ENCODE assay signal across 30 mouse cellular contexts in the genomic region with DNA sequence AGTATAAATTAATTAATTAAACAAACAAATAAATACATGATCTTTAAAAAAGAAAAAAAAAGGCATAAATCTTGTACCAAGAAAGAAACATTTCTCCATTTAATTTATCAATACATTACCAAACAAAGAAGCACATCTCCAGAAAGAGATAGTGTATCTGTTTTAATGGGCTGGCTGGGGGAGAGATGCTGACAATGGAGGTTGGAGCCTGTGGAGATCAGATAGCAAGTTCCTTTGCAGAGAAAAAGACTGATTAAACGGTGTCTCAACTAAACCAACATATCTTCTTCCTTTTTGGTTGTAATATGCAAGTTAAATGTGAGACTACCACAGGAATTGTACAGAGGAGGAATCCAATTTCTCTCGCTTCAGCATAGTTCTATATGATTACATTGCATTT.
"Had no signal": no experiment of that assay in that cellular context is flagged by ENCODE, and none has a peak within 500 bp of the region (broad histone marks: within the 10 kb centered on the region; RNA-seq: fewer than 3 reads in every experiment).

No protein-coding gene starts in this region.

- H3K4me3 ChIP-seq: limb, embryonic 10.5 days; limb, embryonic 12.5 days; limb, embryonic 13.5 days; limb, embryonic 15.5 days; liver, embryonic 12.5 days; liver, embryonic 13.5 days; liver, embryonic 15.5 days; lung, embryonic 15.5 days; megakaryocyte, embryonic 14.5 days; midbrain, embryonic 10.5 days; midbrain, embryonic 12.5 days; midbrain, embryonic 13.5 days; midbrain, embryonic 15.5 days; myocyte; neural tube, embryonic 12.5 days had no signal

- H3K36me3 ChIP-seq: limb, embryonic 10.5 days; limb, embryonic 12.5 days; limb, embryonic 13.5 days; limb, embryonic 15.5 days; liver, embryonic 12.5 days; liver, embryonic 13.5 days; liver, embryonic 15.5 days; lung, embryonic 15.5 days; midbrain, embryonic 10.5 days; midbrain, embryonic 12.5 days; midbrain, embryonic 13.5 days; midbrain, embryonic 15.5 days; neural tube, embryonic 12.5 days had no signal

- H3K27ac ChIP-seq: limb, embryonic 10.5 days; limb, embryonic 12.5 days; limb, embryonic 13.5 days; limb, embryonic 15.5 days; liver, embryonic 12.5 days; liver, embryonic 13.5 days; liver, embryonic 14.5 days; liver, embryonic 15.5 days; lung, embryonic 15.5 days; macrophage; midbrain, embryonic 10.5 days; midbrain, embryonic 12.5 days; midbrain, embryonic 13.5 days; midbrain, embryonic 15.5 days; neural tube, embryonic 12.5 days had no signal

- H3K4me1 ChIP-seq: limb, embryonic 10.5 days; limb, embryonic 12.5 days; limb, embryonic 13.5 days; limb, embryonic 15.5 days; liver, embryonic 12.5 days; liver, embryonic 13.5 days; liver, embryonic 15.5 days; lung, embryonic 15.5 days; megakaryocyte, embryonic 14.5 days; midbrain, embryonic 10.5 days; midbrain, embryonic 12.5 days; midbrain, embryonic 13.5 days; midbrain, embryonic 15.5 days; neural tube, embryonic 12.5 days had no signal

- H3K9me3 ChIP-seq: limb, embryonic 10.5 days; limb, embryonic 12.5 days; limb, embryonic 13.5 days; limb, embryonic 15.5 days; liver, embryonic 12.5 days; liver, embryonic 13.5 days; liver, embryonic 15.5 days; lung, embryonic 15.5 days; midbrain, embryonic 10.5 days; midbrain, embryonic 12.5 days; midbrain, embryonic 13.5 days; midbrain, embryonic 15.5 days; neural tube, embryonic 12.5 days had no signal

- ATAC-seq: liver, embryonic 12.5 days; liver, postnatal 0 days; lung, postnatal 0 days; midbrain, embryonic 13.5 days; midbrain, embryonic 15.5 days; midbrain, embryonic 16.5 days had no signal

- H3K27me3 ChIP-seq: limb, embryonic 12.5 days; limb, embryonic 13.5 days; limb, embryonic 15.5 days; liver, embryonic 12.5 days; liver, embryonic 13.5 days; liver, embryonic 15.5 days; lung, embryonic 15.5 days; megakaryocyte, embryonic 14.5 days; midbrain, embryonic 12.5 days; midbrain, embryonic 13.5 days; midbrain, embryonic 15.5 days; neural tube, embryonic 12.5 days had no signal

- H3K9ac ChIP-seq: limb, embryonic 12.5 days; limb, embryonic 13.5 days; limb, embryonic 15.5 days; liver, embryonic 12.5 days; liver, embryonic 13.5 days; liver, embryonic 14.5 days; liver, embryonic 15.5 days; liver, postnatal 0 days; lung, embryonic 14.5 days; lung, embryonic 15.5 days; midbrain, embryonic 12.5 days; midbrain, embryonic 13.5 days; midbrain, embryonic 15.5 days; neural tube, embryonic 12.5 days had no signal

- DNase-seq: left cerebral cortex, postnatal 4 days; liver; liver, embryonic 13.5 days; liver, postnatal 0 days; lung, adult 18-20 months; lung, adult 2 months; lung, embryonic 14.5 days; lung, postnatal 10 days; lung, postnatal 14 days; lung, postnatal 36 days; lung, postnatal 4 days; midbrain, embryonic 14.5 days had no signal
